Mouse (Mus musculus) kidney, postnatal 0 days (tissue): ENCODE data around the gene Mapk3. TPM values are rescaled to one million over a fixed set of nuclear protein-coding genes. Genes with fewer than 3 reads are reported as not detected.

Source experiments
- ATAC-seq: fragments of 200-750 bp; cut with Nextera tagmentation; replicated peaks from 2 replicates; pipeline ENCODE4 v1.8.0; 2017; ENCODE audit warnings: low read depth, moderate number of reproducible peaks, moderate TSS enrichment, moderate library complexity; ENCODE audit not compliant: low FRiP score
- DNase-seq: peaks from one replicate; pipeline ENCODE4 v3.0.0-alpha.2; 2016; ENCODE audit warnings: low spot score
- H3K27ac ChIP-seq: fragments of 300-500 bp; sonication (generic); 2 replicates; pipeline ENCODE4 v1.5.1; 2014; ENCODE audit warnings: mild to moderate bottlenecking
- H3K27me3 ChIP-seq: fragments of 300-500 bp; sonication (generic); 2 replicates; pipeline ENCODE4 v1.6.1; 2014; ENCODE audit warnings: low read length, mixed read lengths; ENCODE audit not compliant: insufficient read depth
- H3K36me3 ChIP-seq: fragments of 300-500 bp; sonication (generic); 2 replicates; pipeline ENCODE4 v1.6.1; 2014; ENCODE audit warnings: low read length, mixed read lengths; ENCODE audit not compliant: insufficient read depth
- H3K4me1 ChIP-seq: fragments of 300-500 bp; sonication (generic); replicated peaks from 2 replicates; pipeline ENCODE4 v1.6.1; 2014; ENCODE audit warnings: antibody characterized with exemption, low read length, mixed read lengths; ENCODE audit not compliant: insufficient read depth
- H3K4me2 ChIP-seq: fragments of 300-500 bp; sonication (generic); 2 replicates; pipeline ENCODE4 v1.6.1; 2014; ENCODE audit warnings: mild to moderate bottlenecking, low read length, moderate library complexity, mixed read lengths
- H3K4me3 ChIP-seq: fragments of 300-500 bp; sonication (generic); replicated peaks from 2 replicates; pipeline ENCODE4 v1.5.1; 2014; ENCODE audit warnings: low read depth, low read length
- H3K9ac ChIP-seq: fragments of 300-500 bp; sonication (generic); 2 replicates; pipeline ENCODE4 v1.6.1; 2014; ENCODE audit warnings: low read depth, low read length
- H3K9me3 ChIP-seq: fragments of 300-500 bp; sonication (generic); replicated peaks from 2 replicates; pipeline ENCODE4 v1.6.1; 2016; ENCODE audit warnings: low read length, inconsistent platforms, mixed read lengths
- CTCF ChIP-seq: IDR thresholded peaks from 2 replicates; pipeline ENCODE4 v1.5.1; 2016; ENCODE audit warnings: antibody characterized with exemption, low read depth, mild to moderate bottlenecking, moderate library complexity
- WGBS: fragments of 180-500 bp; shearing (Covaris S2); extraction: QIAGEN DNeasy Blood & Tissue Kit; methylation state at CpG from one replicate; pipeline ENCODE4 v1.1.7; 2014; 5-methylcytosine and 5-hydroxymethylcytosine counted together
- polyA plus RNA-seq: library from polyadenylated mRNA; unstranded; fragments of >200 nt; fragmentation: Nextera tagmentation; extraction: Ambion mirVana; gene quantifications from 2 replicates; pipeline ENCODE4 v1.2.1, GENCODE M21; 2015

The Mapk3 gene
- polyA plus RNA-seq, 1 experiment from 2014 or later = 63.0 TPM

- ATAC-seq = no peak
- H3K4me1 ChIP-seq = peaks cover 4% of the 10 kb centered on the region; the same call in 1 of the 2 replicates
- under 1% methylated on average over 40 of the region's 40 CpGs for WGBS
Observed at GRCm38 (mm10) chr7:126798127-126799049, 39.0 kb downstream of the Mapk3 start.

GRCm38 (mm10) chr7:126799050-126799467, 39.7 kb downstream of the Mapk3 start:
- Histone ChIP-seq H3K36me3 (peaks cover 19% of the 10 kb centered on the region), H3K4me3 (peak overlapping the region; percentile 75), H3K27ac (peak overlapping the region; percentile 96), H3K9me3 (no peaks in the 10 kb centered on the region), H3K27me3 (no peaks in the 10 kb centered on the region), H3K4me1 (peaks cover 4% of the 10 kb centered on the region; the same call in 1 of the 2 replicates), H3K4me2 (peak overlapping the region; percentile 71), H3K9ac (peak overlapping the region; percentile 86)
- ATAC-seq (peak; percentile 92), DNase-seq (peak; percentile 98)
- TF ChIP-seq CTCF = peak; percentile 61
- WGBS = under 1% methylated on average over 28 of the region's 36 CpGs

More at GRCm38 (mm10) chr7:126798127-126799049, 39.0 kb downstream of the Mapk3 start:
- Histone ChIP-seq H3K9ac (peak overlapping the region; percentile 86), H3K9me3 (no peaks in the 10 kb centered on the region), H3K4me2 (peak overlapping the region; percentile 71), H3K4me3 (peak overlapping the region; percentile 75), H3K27me3 (no peaks in the 10 kb centered on the region), H3K36me3 (peaks cover 25% of the 10 kb centered on the region), H3K27ac (peak overlapping the region; percentile 96)
- no peak for TF ChIP-seq CTCF
- peak; percentile 43 for DNase-seq

- no peaks in the 10 kb centered on the region for H3K27me3 ChIP-seq
- DNase-seq (peak; percentile 97), ATAC-seq (peak; percentile 89)
- peak overlapping the region; percentile 71 for H3K4me2 ChIP-seq
- peak; percentile 38; the same call in 1 of the 2 replicates for TF ChIP-seq CTCF
- H3K36me3 ChIP-seq = peaks cover 18% of the 10 kb centered on the region
- H3K27ac ChIP-seq = peak overlapping the region; percentile 96
- peak overlapping the region; percentile 75 for H3K4me3 ChIP-seq
- 2% methylated on average over 36 of the region's 38 CpGs for WGBS
- H3K4me1 ChIP-seq = peaks cover 4% of the 10 kb centered on the region; the same call in 1 of the 2 replicates
- H3K9me3 ChIP-seq = no peaks in the 10 kb centered on the region
- peak overlapping the region; percentile 62 for H3K9ac ChIP-seq
Observed at GRCm38 (mm10) chr7:126799468-126800268, 40.3 kb downstream of the Mapk3 start.

GRCm38 (mm10) chr7:126800269-126801056, 41.1 kb downstream of the Mapk3 start:
- WGBS = 54% methylated on average over 5 of the region's 5 CpGs

GRCm38 (mm10) chr7:126801057-126801422, 41.6 kb downstream of the Mapk3 start:
- Histone ChIP-seq H3K27me3 (no peaks in the 10 kb centered on the region), H3K4me1 (peaks cover 3% of the 10 kb centered on the region; the same call in 1 of the 2 replicates), H3K36me3 (peaks cover 4% of the 10 kb centered on the region), H3K9ac (no peak overlapping the region), H3K27ac (no peak overlapping the region), H3K9me3 (no peaks in the 10 kb centered on the region), H3K4me3 (no peak overlapping the region), H3K4me2 (no peak overlapping the region)
- ATAC-seq (no peak), DNase-seq (no peak)
- 89% methylated on average over 16 of the region's 16 CpGs for WGBS
- TF ChIP-seq CTCF = no peak

More at GRCm38 (mm10) chr7:126800269-126801056, 41.1 kb downstream of the Mapk3 start:
- Histone ChIP-seq H3K4me2 (peak overlapping the region; percentile 71), H3K9ac (peak overlapping the region; percentile 62), H3K4me3 (peak overlapping the region; percentile 75), H3K27ac (peak overlapping the region; percentile 96), H3K27me3 (no peaks in the 10 kb centered on the region), H3K4me1 (peaks cover 4% of the 10 kb centered on the region; the same call in 1 of the 2 replicates), H3K9me3 (no peaks in the 10 kb centered on the region), H3K36me3 (peaks cover 10% of the 10 kb centered on the region)
- ATAC-seq = no peak
- no peak for TF ChIP-seq CTCF
- DNase-seq = peak; percentile 31
